Mouse (Mus musculus) forebrain, postnatal 0 days (tissue): Measurements from ENCODE around the gene Rad1. TPM values are rescaled to one million over a fixed set of nuclear protein-coding genes. Genes with fewer than 3 reads are reported as not detected.

Experiments used
- ATAC-seq: fragments of 200-750 bp; cut with Nextera tagmentation; 2 replicates; pipeline ENCODE4 v1.8.0; 2017; ENCODE audit warnings: mild to moderate bottlenecking, moderate library complexity
- DNase-seq: peaks from one replicate; pipeline ENCODE4 v3.0.0-alpha.2; 2015
- H3K27ac ChIP-seq: fragments of 300-500 bp; sonication (generic); 2 replicates; pipeline ENCODE4 v1.5.1; 2014; ENCODE audit warnings: low read depth, mild to moderate bottlenecking, antibody characterized with exemption, low read length, moderate library complexity, mixed read lengths
- H3K27me3 ChIP-seq: fragments of 300-500 bp; sonication (generic); 2 replicates; pipeline ENCODE4 v1.6.1; 2014; ENCODE audit warnings: mild to moderate bottlenecking, low read length, mixed read lengths; ENCODE audit not compliant: insufficient read depth
- H3K36me3 ChIP-seq: fragments of 300-500 bp; sonication (generic); 2 replicates; pipeline ENCODE4 v1.6.1; 2014; ENCODE audit warnings: mild to moderate bottlenecking, moderate library complexity; ENCODE audit not compliant: insufficient read depth
- H3K4me1 ChIP-seq: fragments of 300-500 bp; sonication (generic); 2 replicates; pipeline ENCODE4 v1.6.1; 2014; ENCODE audit warnings: antibody characterized with exemption; ENCODE audit not compliant: insufficient read depth
- H3K4me2 ChIP-seq: fragments of 300-500 bp; sonication (generic); 2 replicates; pipeline ENCODE4 v1.6.1; 2014; ENCODE audit warnings: low read depth, mild to moderate bottlenecking, moderate library complexity
- H3K4me3 ChIP-seq: fragments of 300-500 bp; sonication (generic); 2 replicates; pipeline ENCODE4 v1.5.1; 2014; ENCODE audit warnings: low read depth, low read length, mixed read lengths
- H3K9ac ChIP-seq: fragments of 300-500 bp; sonication (generic); 2 replicates; pipeline ENCODE4 v1.6.1; 2014; ENCODE audit warnings: mild to moderate bottlenecking
- H3K9me3 ChIP-seq: fragments of 300-500 bp; sonication (generic); 2 replicates; pipeline ENCODE4 v1.6.1; 2016; ENCODE audit warnings: low read length
- CTCF ChIP-seq: sonication (generic); IDR thresholded peaks from 2 replicates; pipeline ENCODE4 v1.5.1; 2016; ENCODE audit warnings: antibody characterized with exemption, control low read depth, low read depth
- WGBS: fragments of 180-500 bp; shearing (Covaris S2); extraction: QIAGEN DNeasy Blood & Tissue Kit; methylation state at CpG from one replicate; pipeline ENCODE4 v1.1.7; 2014; 5-methylcytosine and 5-hydroxymethylcytosine counted together
- polyA plus RNA-seq: library from polyadenylated mRNA; unstranded; fragments of >200 nt; fragmentation: Nextera tagmentation; extraction: Ambion mirVana; gene quantifications from 2 replicates; pipeline ENCODE4 v1.2.1, GENCODE M21; 2015
- total RNA-seq: library from RNA; depleted of rRNA; stranded (reverse); fragments of >200 nt; gene quantifications from 2 replicates; pipeline ENCODE4 v1.2.3, GENCODE M21; 2014; rRNA removed

Rad1 gene
- total and polyA plus RNA-seq, 2 experiments from 2014 or later, result 18.7 to 23.3 TPM

- no peak for DNase-seq
- Histone ChIP-seq H3K27ac (no peak overlapping the region), H3K4me1 (no peaks in the 10 kb centered on the region), H3K9ac (no peak overlapping the region), H3K27me3 (no peaks in the 10 kb centered on the region), H3K36me3 (no peaks in the 10 kb centered on the region), H3K9me3 (no peaks in the 10 kb centered on the region), H3K4me3 (no peak overlapping the region), H3K4me2 (no peak overlapping the region)
- WGBS, result 52% methylated on average over 16 of the region's 16 CpGs
- TF ChIP-seq CTCF, result no peak
- no peak; the same call in 1 of the 2 replicates for ATAC-seq
Measured at GRCm38 (mm10) chr15:10540271-10541088, 54.7 kb downstream of the Rad1 start.

Other genes starting within 250 kb of the Rad1 start
- not detected in 2 replicates for gene Gm21973, start 160.6 kb upstream of the Rad1 start, total RNA-seq
- gene Gm21973, start 160.6 kb upstream of the Rad1 start, polyA plus RNA-seq, result not detected in 2 replicates
- not detected in 2 replicates for gene Agxt2, start 127.5 kb upstream of the Rad1 start, total RNA-seq
- gene Agxt2, start 127.5 kb upstream of the Rad1 start, polyA plus RNA-seq, result not detected in 2 replicates
- gene Dnajc21, start 15.5 kb upstream of the Rad1 start, total RNA-seq, result 10.5 and 13.8 TPM in 2 replicates
- gene Dnajc21, start 15.5 kb upstream of the Rad1 start, polyA plus RNA-seq, result 8.1 and 10.3 TPM in 2 replicates
- gene Brix1, start 71 bp upstream of the Rad1 start, total RNA-seq, result 9.5 and 9.9 TPM in 2 replicates
- 64.8 and 66.4 TPM in 2 replicates for gene Brix1, start 71 bp upstream of the Rad1 start, polyA plus RNA-seq
- not detected in 2 replicates for gene Ttc23l, start 72.7 kb downstream of the Rad1 start, total RNA-seq
- not detected in 2 replicates for gene Ttc23l, start 72.7 kb downstream of the Rad1 start, polyA plus RNA-seq
- gene Rai14, start 228.6 kb downstream of the Rad1 start, total RNA-seq, result 11.7 and 12.7 TPM in 2 replicates
- 5.2 and 5.5 TPM in 2 replicates for gene Rai14, start 228.6 kb downstream of the Rad1 start, polyA plus RNA-seq